Mouse (Mus musculus) heart, postnatal 14 days (tissue): ENCODE results near the gene Kcnt2. TPM values are rescaled to one million over a fixed set of nuclear protein-coding genes. Genes with fewer than 3 reads are reported as not detected.

Experiments
- DNase-seq, 2 experiments: peaks; one replicate each; pipeline ENCODE4 v3.0.0; 2021 to 2022
- intact Hi-C: fragments of 180-260 bp; cut with DNase I; formaldehyde crosslinking; loops from one replicate; pipeline ENCODE4 v1.15.1; 2025
- total RNA-seq, 2 experiments: library from RNA; stranded (reverse); gene quantifications; 2 replicates each; pipeline ENCODE4 v1.2.3; 2021

Kcnt2 gene
- total RNA-seq, 2 experiments from 2014 or later = 2.6 to 2.9 TPM

DNA sequence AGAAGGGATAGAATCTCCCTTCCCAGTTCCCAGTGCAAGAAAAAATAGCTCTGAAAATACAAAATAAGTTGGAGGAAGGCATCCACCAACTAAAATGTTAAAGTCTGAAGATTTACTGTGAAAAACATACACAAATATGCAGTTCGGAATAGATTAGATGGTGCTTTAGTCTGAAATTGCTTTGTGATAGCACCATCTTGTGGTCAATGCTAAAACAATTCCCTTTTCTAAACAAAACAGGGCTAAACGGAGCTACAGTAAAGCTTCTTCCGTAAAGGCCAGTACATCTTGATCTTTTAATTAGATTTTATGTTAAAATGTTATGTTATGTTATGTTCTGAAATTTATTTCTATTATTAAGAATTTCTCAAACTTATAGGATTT, 415.4 kb downstream of the Kcnt2 start:
- DNase-seq = no peak
- intact Hi-C loops = loop anchor here (2.0 to 5.0 kb wide), 2 partner anchors 114 to 491 kb away; no protein-coding TSS in a partner anchor

Other genes starting within 250 kb of the Kcnt2 start
- gene Cfh, start 62.4 kb upstream of the Kcnt2 start, total RNA-seq = 10 to 100 TPM; 40.3 to 64.5 TPM